Mouse (Mus musculus): ENCODE results near the gene Gabbr2. TPM values are rescaled to one million over a fixed set of nuclear protein-coding genes. Genes with fewer than 3 reads are reported as not detected.
A peak's percentile ranks its signal among the peaks of the same experiment; 100 is the strongest.

Gabbr2 gene
- polyA plus RNA-seq, 1 experiment from 2014 or later, result 0.20 TPM

DNA sequence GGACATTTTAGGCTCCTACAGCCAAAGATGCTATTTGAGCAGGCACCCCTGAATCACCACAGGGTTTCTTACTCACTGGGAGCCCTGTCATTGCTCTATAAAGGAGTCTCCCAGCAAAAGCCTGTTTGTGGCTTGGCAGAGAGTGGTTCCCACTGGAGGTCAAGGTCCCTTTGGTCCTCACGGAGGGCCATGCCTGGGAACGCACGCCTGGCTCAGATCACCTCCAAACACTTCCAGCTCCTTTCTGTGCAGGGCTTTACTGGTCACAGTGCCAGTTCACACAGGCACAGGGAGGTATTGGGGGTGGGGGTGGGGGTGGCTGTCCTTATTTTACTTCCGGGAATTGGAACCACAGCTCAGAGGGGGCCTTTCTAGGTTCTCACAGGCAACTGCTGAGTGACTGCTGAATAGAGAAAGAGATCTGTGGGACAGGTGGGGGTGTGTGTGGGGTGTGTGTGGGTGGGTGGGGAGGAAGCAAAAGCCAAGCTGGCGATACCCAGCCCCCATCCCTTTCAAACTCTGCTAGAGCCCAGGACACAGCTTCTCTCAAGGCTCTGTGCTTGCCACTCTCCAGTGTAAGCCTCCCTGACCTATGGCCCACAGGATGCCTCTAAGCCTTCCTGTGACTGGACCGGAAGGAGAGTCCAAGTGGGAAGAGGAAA is 146.6 kb downstream of the Gabbr2 start:
- Histone ChIP-seq H3K4me3 (ENCODE audit: low read depth, low read length) (no peak overlapping the region), H3K27ac (replicated peaks; ENCODE audit: low read depth, low read length) (no peak overlapping the region), H3K4me2 (ENCODE audit: low read depth, severe bottlenecking) (no peak overlapping the region), H3K27me3 (ENCODE audit: control insufficient read depth, insufficient read depth, low read length) (no peaks in the 10 kb centered on the region), H3K9me3 (ENCODE audit: control insufficient read depth, low read length) (no peaks in the 10 kb centered on the region), H3K4me1 (ENCODE audit: control insufficient read depth, insufficient read depth, low read length) (no peaks in the 10 kb centered on the region), H3K9ac (ENCODE audit: low read length) (no peak overlapping the region), H3K36me3 (ENCODE audit: control insufficient read depth, insufficient read depth, low read length) (no peaks in the 10 kb centered on the region)
- DNase-seq (ENCODE audit: low spot score), result no peak
- ATAC-seq (ENCODE audit: insufficient number of reproducible peaks, low FRiP score, low TSS enrichment, low read depth), result no peak
- WGBS, result 75% methylated on average over 6 of the region's 6 CpGs

DNA sequence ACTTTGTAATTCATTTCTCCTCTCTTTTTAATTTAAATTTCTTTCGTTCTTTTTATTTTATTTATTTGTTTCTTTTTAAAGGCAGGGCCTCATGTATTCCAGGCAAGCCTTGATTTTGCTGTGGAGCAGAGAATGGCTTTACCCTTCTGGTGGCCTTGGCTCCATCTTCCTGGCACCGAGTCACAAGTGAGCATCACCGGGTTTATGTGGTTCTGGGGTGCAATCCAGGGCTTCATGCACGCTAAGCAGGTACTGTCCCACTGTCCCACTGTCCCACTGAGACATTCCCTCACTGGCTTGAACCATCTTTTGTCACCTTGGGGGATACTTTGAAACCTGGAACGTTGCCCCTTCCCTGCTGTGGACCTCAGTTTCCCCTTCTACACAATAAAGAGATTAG is 147.1 kb downstream of the Gabbr2 start:
- ATAC-seq (ENCODE audit: insufficient number of reproducible peaks, low FRiP score, low TSS enrichment, low read depth) (no peak), DNase-seq (ENCODE audit: low spot score) (no peak)
- no peaks in the 10 kb centered on the region for H3K9me3 ChIP-seq (ENCODE audit: control insufficient read depth, low read length)
- H3K4me3 ChIP-seq (ENCODE audit: low read depth, low read length), result no peak overlapping the region
- no peak overlapping the region for H3K9ac ChIP-seq (ENCODE audit: low read length)
- H3K36me3 ChIP-seq (ENCODE audit: control insufficient read depth, insufficient read depth, low read length), result no peaks in the 10 kb centered on the region
- no peaks in the 10 kb centered on the region for H3K27me3 ChIP-seq (ENCODE audit: control insufficient read depth, insufficient read depth, low read length)
- H3K27ac ChIP-seq (replicated peaks; ENCODE audit: low read depth, low read length), result no peak overlapping the region
- 89% methylated on average over 5 of the region's 5 CpGs for WGBS
- no peak overlapping the region for H3K4me2 ChIP-seq (ENCODE audit: low read depth, severe bottlenecking)
- H3K4me1 ChIP-seq (ENCODE audit: control insufficient read depth, insufficient read depth, low read length), result no peaks in the 10 kb centered on the region

GRCm38 (mm10) chr4:46842596-46842995 is 149.1 kb downstream of the Gabbr2 start:
- H3K27me3 ChIP-seq (ENCODE audit: control insufficient read depth, insufficient read depth, low read length), result no peaks in the 10 kb centered on the region
- no peak for ATAC-seq (ENCODE audit: insufficient number of reproducible peaks, low FRiP score, low TSS enrichment, low read depth)
- H3K27ac ChIP-seq (replicated peaks; ENCODE audit: low read depth, low read length), result no peak overlapping the region
- H3K9ac ChIP-seq (ENCODE audit: low read length), result no peak overlapping the region
- no peak overlapping the region for H3K4me2 ChIP-seq (ENCODE audit: low read depth, severe bottlenecking)
- no peaks in the 10 kb centered on the region for H3K36me3 ChIP-seq (ENCODE audit: control insufficient read depth, insufficient read depth, low read length)
- no peak overlapping the region for H3K4me3 ChIP-seq (ENCODE audit: low read depth, low read length)
- WGBS, result 91% methylated on average over 7 of the region's 7 CpGs
- DNase-seq (ENCODE audit: low spot score), result no peak
- H3K4me1 ChIP-seq (ENCODE audit: control insufficient read depth, insufficient read depth, low read length), result no peaks in the 10 kb centered on the region
- H3K9me3 ChIP-seq (ENCODE audit: control insufficient read depth, low read length), result no peaks in the 10 kb centered on the region

DNA sequence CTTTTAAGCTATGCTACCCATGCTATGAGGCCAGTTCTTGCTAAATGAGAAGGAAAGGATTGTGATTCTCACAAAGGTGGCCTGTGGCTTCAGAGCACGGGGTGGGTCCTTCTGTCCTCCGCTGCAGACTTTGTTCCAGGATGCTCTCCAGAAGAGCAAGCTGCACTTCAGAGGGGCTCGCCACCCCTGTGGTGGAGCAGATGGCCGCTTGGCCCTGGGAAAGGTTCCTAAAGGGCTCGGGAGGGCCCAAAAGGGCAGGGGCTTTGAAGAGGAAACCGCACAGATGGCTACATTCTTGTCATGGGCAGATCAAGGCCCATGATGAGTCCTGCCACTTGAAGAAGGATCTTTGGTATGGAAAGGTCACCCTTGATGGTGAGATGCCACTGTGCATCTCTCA is 151.5 kb downstream of the Gabbr2 start:
- no peaks in the 10 kb centered on the region for H3K9me3 ChIP-seq (ENCODE audit: control insufficient read depth, low read length)
- WGBS, result 56% methylated on average over 6 of the region's 6 CpGs
- no peaks in the 10 kb centered on the region for H3K4me1 ChIP-seq (ENCODE audit: control insufficient read depth, insufficient read depth, low read length)
- H3K27ac ChIP-seq (replicated peaks; ENCODE audit: low read depth, low read length), result no peak overlapping the region
- H3K4me3 ChIP-seq (ENCODE audit: low read depth, low read length), result no peak overlapping the region
- no peak overlapping the region for H3K4me2 ChIP-seq (ENCODE audit: low read depth, severe bottlenecking)
- no peaks in the 10 kb centered on the region for H3K36me3 ChIP-seq (ENCODE audit: control insufficient read depth, insufficient read depth, low read length)
- H3K9ac ChIP-seq (ENCODE audit: low read length), result no peak overlapping the region
- DNase-seq (ENCODE audit: low spot score) (no peak), ATAC-seq (ENCODE audit: insufficient number of reproducible peaks, low FRiP score, low TSS enrichment, low read depth) (no peak)
- no peaks in the 10 kb centered on the region for H3K27me3 ChIP-seq (ENCODE audit: control insufficient read depth, insufficient read depth, low read length)

DNA sequence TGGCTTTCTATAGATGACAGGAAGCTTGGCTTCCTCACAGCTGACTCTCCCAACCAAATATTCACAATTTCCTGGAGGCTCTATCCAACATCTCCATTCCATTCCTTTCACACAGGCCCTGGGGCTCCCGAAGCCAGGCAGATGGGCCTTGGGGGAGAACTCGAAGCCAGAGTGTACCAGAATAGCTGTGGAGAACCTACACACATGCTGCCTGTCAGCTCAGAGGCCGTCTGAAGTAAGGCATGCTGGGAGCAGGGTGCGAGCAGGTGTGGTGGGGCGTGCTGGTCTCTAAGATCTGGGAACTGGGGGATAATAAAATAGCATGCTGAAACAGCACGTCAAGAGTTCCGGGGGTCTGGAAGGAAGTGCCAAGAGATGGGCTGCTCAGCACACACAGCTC is 154.3 kb downstream of the Gabbr2 start:
- Histone ChIP-seq H3K27me3 (ENCODE audit: control insufficient read depth, insufficient read depth, low read length) (no peaks in the 10 kb centered on the region), H3K4me1 (ENCODE audit: control insufficient read depth, insufficient read depth, low read length) (no peaks in the 10 kb centered on the region), H3K36me3 (ENCODE audit: control insufficient read depth, insufficient read depth, low read length) (no peaks in the 10 kb centered on the region), H3K4me2 (ENCODE audit: low read depth, severe bottlenecking) (no peak overlapping the region), H3K27ac (replicated peaks; ENCODE audit: low read depth, low read length) (no peak overlapping the region), H3K4me3 (ENCODE audit: low read depth, low read length) (no peak overlapping the region), H3K9me3 (ENCODE audit: control insufficient read depth, low read length) (no peaks in the 10 kb centered on the region), H3K9ac (ENCODE audit: low read length) (no peak overlapping the region)
- no peak for DNase-seq (ENCODE audit: low spot score)
- no peak for ATAC-seq (ENCODE audit: insufficient number of reproducible peaks, low FRiP score, low TSS enrichment, low read depth)
- WGBS, result 79% methylated on average over 7 of the region's 7 CpGs

DNA sequence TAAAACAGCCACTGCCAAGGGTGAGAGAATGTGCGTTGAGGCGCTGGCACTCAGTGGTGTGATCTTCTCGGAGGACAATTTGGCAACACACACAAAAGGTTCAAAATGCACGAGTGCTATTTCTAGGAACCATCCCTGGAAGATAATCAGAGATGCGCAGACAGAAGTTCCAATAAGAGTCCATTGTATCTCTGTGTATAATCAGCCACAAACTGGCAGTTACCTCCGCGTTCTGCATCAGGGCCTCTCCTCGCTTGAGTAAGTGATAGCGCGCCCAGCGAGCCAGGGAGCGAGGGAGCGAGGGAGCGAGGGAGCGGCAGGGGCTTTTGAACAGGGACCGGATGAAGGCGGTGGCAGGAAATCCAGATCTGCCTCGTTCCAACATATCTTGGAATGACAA is 155.6 kb downstream of the Gabbr2 start:
- no peak overlapping the region for H3K9ac ChIP-seq (ENCODE audit: low read length)
- no peak overlapping the region for H3K4me2 ChIP-seq (ENCODE audit: low read depth, severe bottlenecking)
- no peaks in the 10 kb centered on the region for H3K9me3 ChIP-seq (ENCODE audit: control insufficient read depth, low read length)
- no peak for ATAC-seq (ENCODE audit: insufficient number of reproducible peaks, low FRiP score, low TSS enrichment, low read depth)
- H3K36me3 ChIP-seq (ENCODE audit: control insufficient read depth, insufficient read depth, low read length), result no peaks in the 10 kb centered on the region
- no peak overlapping the region for H3K27ac ChIP-seq (replicated peaks; ENCODE audit: low read depth, low read length)
- DNase-seq (ENCODE audit: low spot score), result no peak
- H3K4me3 ChIP-seq (ENCODE audit: low read depth, low read length), result no peak overlapping the region
- H3K4me1 ChIP-seq (ENCODE audit: control insufficient read depth, insufficient read depth, low read length), result no peaks in the 10 kb centered on the region
- H3K27me3 ChIP-seq (ENCODE audit: control insufficient read depth, insufficient read depth, low read length), result no peaks in the 10 kb centered on the region
- WGBS, result 71% methylated on average over 18 of the region's 18 CpGs

DNA sequence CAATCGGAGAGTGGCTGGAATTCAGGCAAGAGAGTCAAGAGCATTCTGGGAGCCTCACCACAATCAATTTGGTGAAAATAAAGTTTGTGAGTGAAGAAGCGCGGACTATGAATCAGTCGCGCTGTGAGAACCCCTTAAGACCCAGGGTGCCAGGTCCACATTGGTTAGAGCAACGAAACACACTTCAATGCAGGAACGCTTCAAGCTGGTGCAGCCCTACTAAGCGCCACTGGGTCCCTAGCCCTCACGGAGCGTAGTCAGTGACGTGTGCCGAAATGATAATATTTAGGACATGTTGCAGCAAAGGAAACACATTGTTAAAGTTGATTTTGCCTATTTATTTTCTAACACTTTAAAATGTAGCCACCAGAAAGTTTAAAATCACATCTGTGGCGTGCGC is 156.6 kb downstream of the Gabbr2 start:
- Histone ChIP-seq H3K36me3 (ENCODE audit: control insufficient read depth, insufficient read depth, low read length) (no peaks in the 10 kb centered on the region), H3K9ac (ENCODE audit: low read length) (no peak overlapping the region), H3K9me3 (ENCODE audit: control insufficient read depth, low read length) (no peaks in the 10 kb centered on the region), H3K27ac (replicated peaks; ENCODE audit: low read depth, low read length) (no peak overlapping the region), H3K4me1 (ENCODE audit: control insufficient read depth, insufficient read depth, low read length) (no peaks in the 10 kb centered on the region), H3K27me3 (ENCODE audit: control insufficient read depth, insufficient read depth, low read length) (no peaks in the 10 kb centered on the region), H3K4me2 (ENCODE audit: low read depth, severe bottlenecking) (no peak overlapping the region), H3K4me3 (ENCODE audit: low read depth, low read length) (no peak overlapping the region)
- ATAC-seq (ENCODE audit: insufficient number of reproducible peaks, low FRiP score, low TSS enrichment, low read depth), result no peak
- DNase-seq (ENCODE audit: low spot score), result no peak
- WGBS, result 96% methylated on average over 14 of the region's 14 CpGs

DNA sequence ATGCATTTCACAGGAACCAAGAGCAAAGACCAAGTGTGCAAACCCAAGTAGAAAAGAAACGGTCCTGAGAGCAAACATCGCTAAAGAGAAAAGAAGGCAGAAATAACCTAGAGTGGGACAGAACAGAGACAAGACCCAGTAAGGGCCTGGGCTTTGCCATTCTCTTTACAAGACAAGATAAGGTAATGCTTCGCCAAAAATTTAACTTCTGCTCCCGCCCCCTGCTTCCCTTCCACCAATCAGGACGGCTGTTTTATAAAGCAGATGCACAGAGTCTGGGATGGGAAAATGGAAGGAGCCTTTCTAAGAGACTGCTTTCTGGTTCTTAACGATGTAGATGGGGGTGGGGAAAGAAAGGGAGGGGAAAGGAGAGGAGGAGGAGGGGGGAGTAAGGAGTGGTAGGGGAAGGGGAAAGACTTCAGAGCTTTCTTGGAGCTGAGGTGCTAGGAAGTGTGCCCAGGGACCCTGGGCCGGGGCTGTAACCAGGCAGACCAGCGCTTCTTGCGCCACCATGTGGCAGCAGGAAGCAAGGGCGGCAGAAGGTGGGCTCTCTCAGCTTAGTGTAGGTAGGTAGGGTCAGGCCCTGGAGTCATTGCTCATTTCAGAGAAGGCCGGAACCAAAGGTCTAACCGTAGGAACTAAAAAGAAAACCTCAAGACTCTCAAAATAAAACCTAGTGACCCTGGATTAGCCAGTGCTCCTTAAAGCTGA is 158.7 kb downstream of the Gabbr2 start:
- Histone ChIP-seq H3K4me2 (ENCODE audit: low read depth, severe bottlenecking) (no peak overlapping the region), H3K4me3 (ENCODE audit: low read depth, low read length) (no peak overlapping the region), H3K9me3 (ENCODE audit: control insufficient read depth, low read length) (no peaks in the 10 kb centered on the region), H3K9ac (ENCODE audit: low read length) (no peak overlapping the region), H3K4me1 (ENCODE audit: control insufficient read depth, insufficient read depth, low read length) (no peaks in the 10 kb centered on the region; the same call in 1 of the 2 replicates), H3K36me3 (ENCODE audit: control insufficient read depth, insufficient read depth, low read length) (no peaks in the 10 kb centered on the region), H3K27ac (replicated peaks; ENCODE audit: low read depth, low read length) (no peak overlapping the region), H3K27me3 (ENCODE audit: control insufficient read depth, insufficient read depth, low read length) (no peaks in the 10 kb centered on the region)
- 44% methylated on average over 12 of the region's 12 CpGs for WGBS
- no peak for ATAC-seq (ENCODE audit: insufficient number of reproducible peaks, low FRiP score, low TSS enrichment, low read depth)
- peak; percentile 46 for DNase-seq (ENCODE audit: low spot score)

Data from limb, embryonic 11.5 days (tissue).